Mouse (Mus musculus) urinary bladder, postnatal 25 days (tissue): ENCODE data around the gene Slc1a3.
"Not testable (repeated sequence)": the region's sequence is repeated elsewhere in the genome, so short reads cannot be mapped to it uniquely, and the experiment has no call there.

Experiments
- DNase-seq: peaks from one replicate; pipeline ENCODE4 v3.0.0; 2022; ENCODE audit warnings: low spot score

Gene Slc1a3

DNA sequence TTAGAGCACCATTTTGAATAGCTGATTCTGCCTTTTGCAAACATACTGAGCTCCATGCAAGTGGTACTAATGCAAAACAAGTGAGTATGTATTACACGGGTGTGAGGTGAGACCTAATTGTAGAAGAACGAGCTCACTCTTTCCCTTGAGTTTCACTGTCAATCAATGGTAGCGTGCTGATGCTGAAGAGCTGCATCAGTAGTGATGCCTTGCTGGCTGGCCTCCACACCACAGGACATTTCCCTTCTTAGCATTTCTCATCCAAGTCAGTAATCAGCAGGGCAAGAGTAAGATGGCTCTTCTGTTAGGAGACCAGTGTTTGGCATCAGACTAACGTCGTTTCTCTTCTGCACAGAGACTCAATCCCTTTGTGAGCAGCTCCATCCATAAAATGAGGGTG, 4.0 kb downstream of the Slc1a3 start:
- no peak for DNase-seq

DNA sequence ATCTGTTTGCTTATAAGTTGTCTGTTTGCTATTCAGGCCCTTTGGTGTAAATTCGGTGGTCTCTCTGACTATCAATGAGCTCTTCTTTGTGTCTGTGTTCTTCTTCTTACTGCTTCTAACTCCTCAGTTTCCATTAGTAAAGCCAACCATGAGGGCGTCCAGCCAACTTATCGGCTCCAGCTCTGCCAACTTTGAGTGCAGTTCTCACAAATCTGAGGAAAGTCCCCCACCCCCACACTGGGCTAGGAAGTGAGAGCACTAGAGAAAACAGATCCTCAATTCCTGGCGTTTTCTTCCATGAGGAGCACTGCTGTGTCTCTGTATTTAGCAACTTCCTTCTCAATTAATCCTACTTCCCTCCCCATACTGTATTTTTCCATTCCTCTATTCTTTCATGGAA, 4.4 kb downstream of the Slc1a3 start:
- DNase-seq: no peak

DNA sequence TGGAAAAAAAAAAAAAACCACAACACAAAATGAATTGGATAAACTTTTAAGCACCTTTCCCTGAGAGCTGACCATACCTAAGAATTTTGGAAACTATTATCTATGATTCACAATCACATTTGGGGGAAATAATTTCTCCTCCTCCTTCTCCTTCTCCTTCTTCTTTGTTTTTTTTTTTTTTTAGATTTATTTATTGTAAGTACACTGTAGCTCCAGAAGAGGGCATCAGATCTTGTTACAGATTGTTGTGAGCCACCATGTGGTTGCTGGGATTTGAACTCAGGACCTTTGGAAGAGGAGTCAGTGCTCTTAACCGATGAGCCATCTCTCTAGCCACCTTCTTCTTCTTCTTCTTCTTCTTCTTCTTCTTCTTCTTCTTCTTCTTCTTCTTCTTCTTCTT, 5.0 kb downstream of the Slc1a3 start:
- not testable (repeated sequence) for DNase-seq

DNA sequence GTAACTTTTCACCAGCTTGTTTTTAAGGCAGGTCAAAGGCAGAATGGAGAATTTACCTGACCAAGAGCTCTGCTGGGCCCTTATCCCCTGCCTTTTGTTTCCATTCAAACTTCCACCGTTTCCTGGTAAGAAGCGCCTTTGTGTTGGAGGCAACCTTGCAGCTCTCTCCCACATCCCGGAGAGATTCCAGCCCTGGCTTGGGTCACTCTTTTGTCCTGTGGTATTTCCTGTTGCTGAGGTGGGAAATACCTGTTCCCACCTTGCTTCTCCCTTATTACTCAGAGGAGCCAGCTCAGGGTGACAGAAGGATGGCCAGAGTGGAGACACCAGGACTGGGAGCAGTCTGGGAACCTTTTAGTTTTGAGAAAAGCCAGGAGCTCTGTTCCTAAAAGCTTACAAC, 12.6 kb downstream of the Slc1a3 start:
- DNase-seq: no peak

DNA sequence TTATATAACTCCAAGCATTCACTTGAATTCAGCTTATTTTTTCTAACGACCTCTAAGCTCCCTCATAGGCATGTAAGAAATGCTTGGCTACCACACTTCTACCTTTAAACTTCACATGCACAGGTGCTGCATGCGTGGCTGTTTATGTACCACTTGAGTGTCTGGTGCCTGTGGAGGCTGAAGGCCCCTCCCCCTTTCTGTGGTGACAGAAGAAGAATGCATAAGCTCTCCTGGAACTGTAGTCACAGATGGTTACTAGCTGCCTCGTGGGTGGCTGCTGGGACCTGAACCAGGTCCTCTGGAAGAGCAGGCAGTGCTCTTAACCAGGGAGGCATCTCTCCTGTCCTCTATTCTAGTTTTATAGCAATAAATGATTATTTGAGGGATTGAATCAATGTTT, 13.1 kb downstream of the Slc1a3 start:
- no peak for DNase-seq

DNA sequence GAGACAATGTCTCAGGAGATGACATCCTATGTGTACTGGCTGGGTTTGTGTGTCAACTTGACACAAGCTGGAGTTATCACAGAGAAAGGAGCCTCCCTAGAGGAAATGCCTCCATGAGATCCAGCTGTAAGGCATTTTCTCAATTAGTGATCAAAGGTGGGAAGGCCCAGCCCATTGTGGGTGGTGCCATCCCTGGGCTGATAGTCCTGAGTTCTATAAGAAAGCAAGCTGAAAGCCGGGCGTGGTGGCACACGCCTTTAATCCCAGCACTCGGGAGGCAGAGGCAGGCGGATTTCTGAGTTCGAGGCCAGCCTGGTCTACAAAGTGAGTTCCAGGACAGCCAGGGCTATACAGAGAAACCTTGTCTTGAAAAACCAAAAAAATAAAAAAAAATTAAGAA, 20.4 kb downstream of the Slc1a3 start:
- not testable (repeated sequence) for DNase-seq

DNA sequence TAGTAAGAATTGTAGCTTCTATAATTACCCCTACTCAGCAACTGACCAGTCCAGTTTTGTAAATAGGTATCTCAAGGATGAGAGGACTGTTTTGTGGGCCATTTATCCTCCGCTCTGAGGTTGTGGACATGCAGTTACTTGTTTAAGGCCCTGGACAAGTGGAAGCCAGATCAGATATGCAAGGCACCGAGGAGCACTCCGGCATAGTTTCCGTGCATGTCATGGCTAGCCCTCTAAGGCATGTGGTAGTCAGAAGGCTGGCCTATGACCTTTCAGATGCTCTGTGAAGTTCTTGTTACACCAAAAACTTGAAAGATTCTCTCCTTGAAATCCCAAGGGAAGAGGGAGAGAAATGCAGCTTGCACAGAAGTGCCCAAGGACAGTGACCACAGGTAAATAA, 23.7 kb downstream of the Slc1a3 start:
- DNase-seq: no peak

DNA sequence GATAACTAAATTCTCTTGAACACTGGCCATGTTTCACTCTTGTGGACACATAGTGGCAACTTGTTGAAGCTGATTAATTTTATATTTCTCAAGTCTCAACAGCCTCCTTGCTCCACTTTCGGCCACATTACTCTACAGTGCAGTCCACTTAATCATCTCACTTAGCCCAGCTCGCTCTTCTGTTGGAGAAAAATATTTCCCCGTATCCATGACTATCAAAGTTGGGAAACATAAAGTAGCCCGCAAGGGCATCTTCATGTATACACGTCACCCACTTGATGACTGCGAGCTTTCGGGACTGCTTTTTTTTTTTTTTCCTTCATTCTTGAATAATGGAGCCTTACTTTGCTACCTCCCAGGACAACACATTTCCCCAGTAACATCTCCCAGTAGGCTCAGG, 25.1 kb downstream of the Slc1a3 start:
- no peak for DNase-seq

DNA sequence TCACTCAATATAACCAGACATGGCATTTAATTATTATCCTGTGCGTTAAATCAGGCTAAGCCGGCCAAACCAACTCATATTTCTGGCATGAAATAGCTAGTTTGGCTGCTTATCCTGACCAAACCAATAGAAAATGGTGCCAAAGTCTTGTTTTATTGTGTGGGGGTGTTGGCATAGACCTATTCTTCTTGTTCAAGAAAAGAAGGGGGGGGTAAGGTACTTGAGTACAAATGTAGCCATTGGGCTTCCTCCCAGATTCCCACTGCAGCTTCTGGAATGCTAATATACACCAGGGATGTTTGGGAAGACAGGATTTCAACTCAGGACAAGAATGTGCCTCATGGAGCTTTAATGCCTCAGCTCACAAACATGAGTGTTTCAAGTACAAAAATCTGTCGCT, 26.3 kb downstream of the Slc1a3 start:
- no peak for DNase-seq

DNA sequence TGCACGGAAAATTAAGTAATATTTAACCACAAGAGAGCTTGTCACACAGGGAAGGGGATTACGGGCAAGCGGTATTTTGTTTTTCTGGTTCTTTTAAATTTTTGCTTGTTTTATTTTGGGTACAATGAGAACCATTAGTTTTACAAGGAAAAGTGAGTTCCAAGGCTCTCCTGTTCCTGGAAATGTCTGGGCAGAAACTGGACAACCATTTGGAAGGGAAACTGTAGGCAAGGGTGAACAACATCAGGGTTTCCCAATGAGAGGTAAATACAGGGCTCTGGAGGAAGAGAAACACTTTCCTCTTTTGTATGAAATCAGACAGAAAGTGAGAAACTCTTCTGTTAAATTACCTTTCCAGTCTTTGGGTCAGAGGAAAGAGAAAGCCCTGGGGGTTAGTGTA, 27.7 kb downstream of the Slc1a3 start:
- DNase-seq: no peak

DNA sequence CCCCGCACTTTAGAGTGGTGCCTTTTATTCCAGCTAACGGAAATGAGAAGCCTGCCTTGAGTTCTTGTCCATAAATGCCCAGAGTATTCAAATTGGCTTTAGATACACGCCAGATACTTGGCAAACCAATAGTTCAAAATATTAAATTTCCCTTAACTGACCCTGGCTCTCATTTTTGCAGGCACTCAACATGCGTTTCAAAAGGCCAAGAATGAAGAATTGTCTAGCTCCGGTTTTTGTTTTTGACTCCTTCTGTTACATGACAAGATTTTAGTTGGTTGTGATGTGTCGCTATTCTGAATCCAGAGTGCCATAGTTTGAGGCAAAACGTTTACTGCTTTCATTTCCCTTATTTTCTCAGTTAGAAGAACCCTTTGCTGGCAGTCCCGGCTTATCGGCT, 28.1 kb downstream of the Slc1a3 start:
- no peak for DNase-seq

DNA sequence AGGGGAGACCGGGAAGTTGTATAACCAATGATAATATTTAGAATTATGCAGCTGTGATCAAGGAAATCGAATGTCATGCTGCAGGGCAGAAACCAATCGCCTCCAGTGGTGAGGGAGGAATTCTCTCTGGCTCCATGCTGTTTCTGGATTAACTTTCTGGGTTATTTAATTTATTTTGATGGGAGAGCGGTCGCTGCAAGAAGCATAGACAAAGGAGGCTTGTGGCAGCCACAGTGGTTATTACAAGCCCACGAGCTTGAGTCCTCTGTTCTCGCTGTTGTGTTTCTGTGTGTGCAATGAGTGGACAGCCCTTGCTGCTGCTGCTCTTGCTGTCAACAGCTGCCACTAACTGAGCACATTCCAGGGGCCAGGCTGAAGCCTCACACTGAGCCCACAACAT, 28.6 kb downstream of the Slc1a3 start:
- DNase-seq: no peak

DNA sequence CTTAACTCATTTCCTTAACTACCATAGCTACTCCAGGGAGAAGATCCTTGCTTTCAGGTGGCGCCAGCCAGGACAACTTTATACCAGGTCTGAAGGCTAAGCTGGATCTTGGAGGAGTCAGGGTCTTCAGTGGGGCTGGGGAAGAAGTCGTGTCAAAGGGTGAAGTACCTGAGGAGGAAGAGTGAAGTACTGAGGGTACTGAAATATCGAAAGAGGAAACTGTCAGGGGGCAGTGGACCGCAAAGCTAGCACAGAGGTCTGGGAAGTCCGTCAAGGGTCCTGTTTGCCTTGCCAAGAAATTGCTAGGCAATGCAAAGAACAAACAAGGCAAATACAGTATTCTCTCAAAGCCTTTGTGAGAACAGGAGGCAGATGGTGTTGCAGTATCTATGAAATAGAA, 29.6 kb downstream of the Slc1a3 start:
- DNase-seq: no peak

DNA sequence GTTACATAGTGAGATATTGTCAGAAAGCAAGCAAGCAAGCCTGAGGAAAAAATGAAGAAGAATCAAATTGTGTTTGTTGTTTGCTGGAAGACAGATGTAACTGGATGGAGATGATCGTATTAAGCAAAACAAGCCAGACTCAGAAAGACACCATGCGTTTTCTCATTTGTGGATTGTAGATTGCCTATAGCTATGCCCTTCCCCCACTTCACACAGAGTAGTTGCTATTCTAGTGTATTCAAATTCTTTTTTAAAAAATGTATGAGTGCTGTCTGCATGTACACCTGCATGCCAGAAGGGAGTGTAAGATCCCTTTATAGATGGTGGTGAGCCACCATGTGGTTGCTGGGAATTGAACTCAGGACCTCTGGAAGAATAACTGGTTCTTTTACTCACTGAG, 33.6 kb downstream of the Slc1a3 start:
- DNase-seq: no peak

DNA sequence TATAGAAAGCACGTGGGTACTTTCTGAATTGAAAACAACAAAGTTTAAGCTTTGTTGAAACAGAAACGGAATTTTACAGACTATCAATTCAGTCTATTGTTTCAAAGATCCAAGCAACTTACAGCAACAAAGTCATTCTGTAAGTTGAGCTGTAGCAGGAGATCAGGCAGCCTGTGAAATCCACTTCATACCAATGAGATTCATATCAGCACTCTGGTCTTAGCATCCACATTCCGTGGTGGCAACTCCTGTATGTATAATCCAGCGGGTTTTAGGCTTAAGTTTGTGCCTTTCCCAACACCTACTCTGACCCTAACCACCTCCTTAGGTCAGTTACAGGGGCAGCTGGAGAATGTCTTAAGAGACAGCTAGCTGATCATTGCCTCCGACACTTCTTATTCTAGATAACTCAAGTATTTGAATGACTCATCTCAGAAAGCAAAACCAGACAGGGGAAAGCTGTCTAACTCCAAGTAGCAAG, 34.3 kb downstream of the Slc1a3 start:
- DNase-seq: no peak

DNA sequence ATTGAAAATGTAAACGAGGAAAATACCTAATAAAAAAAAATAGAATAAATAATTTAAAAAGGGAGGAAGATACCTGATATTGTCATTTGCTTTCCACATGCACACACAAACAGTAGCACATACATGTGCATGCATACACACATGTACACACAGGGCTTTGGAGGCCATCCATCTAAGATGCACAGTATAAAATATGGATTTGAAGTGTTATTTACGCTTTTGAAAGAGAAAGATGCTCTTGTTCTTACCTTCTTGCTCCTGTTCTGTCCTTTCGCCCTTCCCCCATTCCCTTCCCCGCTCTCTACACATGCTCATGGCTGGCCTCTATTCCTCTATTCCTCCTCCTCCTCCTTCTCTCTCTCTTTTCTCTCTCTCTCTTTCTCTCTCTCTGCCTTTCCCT, 34.9 kb downstream of the Slc1a3 start:
- DNase-seq: no peak

DNA sequence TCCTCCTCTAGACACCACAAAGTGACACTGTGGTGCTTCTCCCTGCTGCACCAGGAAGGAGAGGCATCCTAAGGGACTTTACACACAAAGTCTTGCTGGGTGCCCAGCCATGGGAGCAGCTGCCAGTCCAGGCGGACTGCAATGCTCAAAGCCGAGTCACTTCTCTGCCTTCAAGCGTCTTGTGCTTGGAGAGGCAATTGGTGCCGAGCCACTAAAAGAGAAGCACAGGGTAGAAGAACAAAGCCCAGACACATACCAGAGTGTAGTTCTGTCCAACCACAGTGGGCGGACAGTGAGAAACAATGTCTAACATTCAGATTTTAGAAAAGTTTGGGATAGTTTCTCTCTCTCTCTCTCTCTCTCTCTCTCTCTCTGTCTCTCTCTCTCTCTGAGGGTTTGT, 38.0 kb downstream of the Slc1a3 start:
- DNase-seq: no peak

DNA sequence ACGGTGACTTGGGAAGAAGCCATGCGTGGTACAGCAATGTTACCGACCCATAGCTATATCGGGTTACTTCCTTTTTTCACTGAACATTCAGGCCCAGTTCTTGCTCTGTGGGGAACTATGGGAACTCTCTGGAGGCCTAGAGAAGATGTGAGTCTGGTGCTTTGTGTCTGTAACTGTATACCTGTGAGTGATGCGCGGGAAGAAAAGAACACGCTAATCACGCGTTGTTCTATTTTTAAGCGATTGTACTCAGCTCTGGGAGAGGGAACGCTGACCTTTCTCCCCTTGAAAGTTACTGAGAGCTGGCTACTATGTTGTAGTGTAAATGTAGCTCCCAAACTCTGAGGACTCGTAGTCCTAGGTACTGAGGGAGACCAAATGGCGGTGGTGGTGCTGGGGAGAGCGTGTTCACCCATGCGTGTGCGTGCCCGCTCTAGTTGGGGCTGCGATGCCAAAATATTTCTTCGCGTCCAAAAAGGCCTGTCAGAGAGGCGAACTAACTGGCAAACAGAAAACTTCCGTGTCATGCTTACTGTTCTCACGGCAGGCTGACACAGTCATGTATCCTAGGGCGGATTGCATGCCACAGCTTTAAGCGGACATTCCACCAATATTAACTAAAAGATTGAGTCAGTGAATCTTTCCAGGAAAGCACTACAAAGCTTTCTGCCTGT, 42.6 kb downstream of the Slc1a3 start:
- no peak for DNase-seq

DNA sequence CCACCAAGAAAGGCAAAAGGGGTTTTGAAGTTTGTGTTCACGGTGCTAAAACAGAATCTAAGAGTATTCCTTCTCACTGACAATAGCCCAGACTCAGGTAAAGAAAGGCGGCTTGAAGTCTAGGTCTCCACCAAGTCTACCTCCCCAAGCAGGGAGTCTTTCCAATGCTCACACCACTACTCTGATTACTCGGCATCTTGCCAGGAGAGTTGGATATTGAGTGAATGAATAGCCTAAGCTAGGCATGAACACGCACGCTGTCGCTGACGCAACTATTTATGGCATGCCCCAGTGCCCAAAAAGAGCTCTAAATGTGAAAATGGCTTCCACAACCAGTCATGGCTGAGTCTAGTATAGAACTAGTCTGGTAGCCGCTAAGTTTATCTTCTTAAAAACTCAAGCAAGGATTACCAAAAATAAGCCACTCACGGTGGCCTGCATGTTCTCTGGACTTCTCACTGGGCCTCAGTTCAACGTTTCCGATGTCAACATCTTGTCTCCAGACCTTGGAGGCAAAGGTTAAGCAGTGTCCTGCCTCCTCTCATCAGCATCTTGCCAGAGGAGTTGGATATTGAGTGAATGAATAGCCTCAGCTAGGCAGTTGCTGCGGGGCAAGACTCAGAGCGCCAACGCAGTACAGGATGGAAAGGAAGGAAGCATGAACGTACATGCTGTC, 44.8 kb downstream of the Slc1a3 start:
- DNase-seq: no peak

DNA sequence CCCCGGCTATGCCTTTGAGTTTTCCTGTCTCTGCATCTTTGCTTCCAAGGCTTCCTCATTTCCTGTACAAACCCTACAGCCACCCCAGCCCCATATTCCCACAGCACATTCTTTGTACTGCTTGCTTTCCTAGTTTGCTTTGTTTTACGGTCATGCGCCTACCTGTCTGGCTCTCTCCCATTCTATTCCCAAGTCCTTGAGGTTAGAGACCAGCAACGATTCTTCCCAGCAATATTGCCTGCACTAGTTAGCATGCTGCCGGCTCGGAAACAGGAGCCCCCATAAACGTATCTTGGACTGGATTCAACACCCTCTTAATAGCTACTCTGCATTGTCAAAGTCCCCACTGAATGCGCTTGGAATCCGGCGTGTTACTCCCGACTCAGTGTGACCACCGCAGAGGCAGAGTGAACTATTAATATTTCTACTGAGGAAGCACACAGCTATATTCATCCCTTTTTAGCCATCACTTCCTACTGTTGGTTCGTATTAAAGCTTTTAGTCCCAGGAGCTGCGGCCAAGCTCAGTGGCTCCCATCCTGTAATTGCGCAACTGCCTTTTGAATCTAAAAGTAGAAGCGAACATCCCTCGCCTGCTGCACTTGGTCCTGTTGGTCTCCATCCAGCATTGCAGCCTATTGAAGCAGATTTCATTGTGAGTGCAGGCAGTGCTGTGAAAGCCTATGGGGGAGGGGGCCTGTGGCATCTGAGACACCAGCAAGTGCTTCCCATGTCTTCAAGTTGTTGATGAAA, 47.0 kb downstream of the Slc1a3 start:
- no peak for DNase-seq

DNA sequence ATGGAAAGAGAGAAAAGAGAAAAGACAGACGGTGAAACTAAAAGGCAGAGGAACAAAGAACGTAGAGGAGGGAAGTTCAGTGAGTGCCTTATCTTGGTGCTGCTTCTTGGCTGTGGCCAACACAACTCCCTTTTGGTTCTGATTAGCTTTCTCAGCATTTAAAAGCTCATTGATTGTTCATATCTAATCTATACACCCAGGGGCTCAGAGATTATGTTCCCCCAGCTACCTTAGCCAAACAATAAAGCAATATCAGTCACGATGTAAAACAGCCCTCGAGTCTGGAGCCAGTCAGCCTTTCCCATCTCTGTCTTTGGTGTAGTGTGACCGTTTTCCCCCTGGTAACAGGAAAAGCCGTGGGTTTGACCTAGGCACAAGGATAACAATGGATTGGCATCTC, 48.7 kb downstream of the Slc1a3 start:
- no peak for DNase-seq

DNA sequence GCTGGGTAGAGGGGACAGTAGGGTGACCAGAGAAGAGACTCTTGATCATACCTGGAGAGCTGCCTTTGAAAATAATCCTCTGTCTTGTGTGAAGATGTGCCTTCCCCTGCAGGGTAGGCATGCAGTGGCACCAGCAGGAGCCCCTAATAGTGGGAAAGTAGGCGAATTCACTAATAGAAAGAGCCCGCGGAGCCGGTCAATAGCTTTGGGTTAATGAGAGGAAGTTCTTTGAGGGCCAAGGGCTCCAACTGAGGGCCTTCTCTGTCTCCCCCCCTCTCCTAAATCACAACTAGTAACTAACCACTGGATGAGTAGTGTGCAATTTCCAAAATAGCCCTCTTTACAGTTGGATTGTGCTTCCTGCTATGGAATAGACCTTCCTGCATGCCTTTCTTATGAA, 50.6 kb downstream of the Slc1a3 start:
- DNase-seq: no peak

DNA sequence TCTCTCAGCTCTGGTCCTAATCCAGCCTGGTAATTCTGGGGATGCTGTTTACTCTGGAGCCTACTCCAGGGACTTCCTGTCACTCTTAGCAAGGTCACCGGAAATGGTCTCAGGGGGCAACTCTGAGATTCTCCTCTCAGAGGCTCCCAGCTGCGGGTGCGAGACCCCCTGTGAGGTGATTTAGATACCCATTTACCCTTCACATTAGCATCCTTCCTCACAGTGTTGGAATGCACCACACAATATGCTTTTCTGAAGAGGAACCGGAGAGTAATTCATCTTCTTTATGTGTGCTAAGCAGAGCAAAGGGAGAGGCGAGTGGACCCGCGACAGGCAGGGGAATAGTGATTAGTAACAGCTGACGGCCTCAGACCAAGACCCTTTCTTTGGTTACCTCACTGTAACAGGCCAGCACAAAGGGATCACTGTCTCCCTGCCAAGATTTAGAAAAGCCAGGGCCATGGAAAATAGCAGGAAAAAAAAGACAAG, 51.0 kb downstream of the Slc1a3 start:
- DNase-seq: no peak
